Mouse (Mus musculus) ES-Bruce4 (cell line): ENCODE data around the gene Dennd5b. TPM values are rescaled to one million over a fixed set of nuclear protein-coding genes. Genes with fewer than 3 reads are reported as not detected.

Experiments
- H3K27ac ChIP-seq: 2 replicates; pipeline ENCODE4 v1.5.1; 2012; ENCODE audit warnings: low read length, inconsistent platforms; ENCODE audit not compliant: insufficient read depth
- H3K27me3 ChIP-seq: 2 replicates; pipeline ENCODE4 v1.6.1; 2012; ENCODE audit warnings: mild to moderate bottlenecking, low read length, inconsistent platforms; ENCODE audit not compliant: control insufficient read depth, poor library complexity, insufficient read depth, severe bottlenecking
- H3K36me3 ChIP-seq: 2 replicates; pipeline ENCODE4 v1.6.1; 2012; ENCODE audit warnings: inconsistent platforms, mild to moderate bottlenecking, low read length, moderate library complexity; ENCODE audit not compliant: control insufficient read depth, poor library complexity, insufficient read depth, severe bottlenecking
- H3K4me1 ChIP-seq: one replicate; pipeline ENCODE4 v1.8.1; 2011; ENCODE audit warnings: low read length; ENCODE audit not compliant: control insufficient read depth, insufficient read depth
- H3K4me3 ChIP-seq: 2 replicates; pipeline ENCODE4 v1.5.1; 2011; ENCODE audit warnings: low read depth, mild to moderate bottlenecking, low read length
- H3K9ac ChIP-seq: 2 replicates; pipeline ENCODE4 v1.6.1; 2012; ENCODE audit warnings: low read depth, mild to moderate bottlenecking, inconsistent platforms; ENCODE audit not compliant: poor library complexity, severe bottlenecking
- H3K9me3 ChIP-seq: replicated peaks from 2 replicates; pipeline ENCODE4 v1.6.1; 2012; ENCODE audit warnings: mild to moderate bottlenecking, low read length, inconsistent platforms; ENCODE audit not compliant: control insufficient read depth, poor library complexity, insufficient read depth, severe bottlenecking
- CTCF ChIP-seq: IDR thresholded peaks from one replicate; pipeline ENCODE4 v1.8.1; 2011; ENCODE audit warnings: low read depth, low read length
- EP300 ChIP-seq: IDR thresholded peaks from 2 replicates; pipeline ENCODE4 v1.6.1; 2011; ENCODE audit warnings: low read depth, low read length; ENCODE audit not compliant: insufficient read depth
- POLR2A ChIP-seq: IDR thresholded peaks from one replicate; pipeline ENCODE4 v1.8.1; 2011; ENCODE audit warnings: low read length; ENCODE audit not compliant: insufficient read depth
- polyA plus RNA-seq: library from polyadenylated mRNA; stranded (reverse); fragments of >200 nt; gene quantifications from 2 replicates; pipeline ENCODE4 v1.2.4, GENCODE M21; 2011; ENCODE audit warnings: low read depth; ENCODE audit not compliant: missing spikeins, insufficient read depth, insufficient read length

The Dennd5b gene
- polyA plus RNA-seq, 1 experiment: 13.2 TPM

DNA sequence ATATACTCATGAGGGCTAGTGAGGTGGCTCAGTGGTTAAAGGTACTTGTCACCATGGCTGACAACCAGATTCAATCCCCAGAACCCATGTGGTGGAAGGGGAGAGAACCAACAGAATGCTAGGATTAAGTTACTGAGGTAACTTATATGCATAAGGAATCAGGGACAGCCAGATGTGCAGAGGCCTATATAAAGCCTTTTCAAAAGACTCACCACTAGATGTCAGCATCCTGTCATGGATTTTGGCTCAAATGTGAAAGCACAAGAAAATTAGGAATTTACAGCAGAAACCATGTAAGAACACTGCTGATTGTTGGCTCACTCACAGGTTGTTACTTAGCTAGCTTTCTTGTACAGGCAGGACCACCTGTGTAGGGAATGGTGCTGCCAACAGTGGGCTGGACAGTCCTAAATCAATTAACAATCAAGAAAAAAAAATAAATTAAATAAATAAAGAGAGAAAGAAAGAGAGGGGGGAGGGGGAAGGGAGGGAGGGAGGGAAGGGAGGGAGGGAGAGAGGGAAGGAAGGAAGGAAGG is 90.6 kb downstream of the Dennd5b start:
- Histone ChIP-seq H3K9ac (no peak overlapping the region), H3K27me3 (no peaks in the 10 kb centered on the region), H3K27ac (no peak overlapping the region), H3K36me3 (no peaks in the 10 kb centered on the region; the same call in 1 of the 2 replicates), H3K4me3 (no peak overlapping the region), H3K9me3 (no peaks in the 10 kb centered on the region), H3K4me1 (no peaks in the 10 kb centered on the region)
- peak; percentile 23 for TF ChIP-seq CTCF
- TF ChIP-seq EP300: no peak

DNA sequence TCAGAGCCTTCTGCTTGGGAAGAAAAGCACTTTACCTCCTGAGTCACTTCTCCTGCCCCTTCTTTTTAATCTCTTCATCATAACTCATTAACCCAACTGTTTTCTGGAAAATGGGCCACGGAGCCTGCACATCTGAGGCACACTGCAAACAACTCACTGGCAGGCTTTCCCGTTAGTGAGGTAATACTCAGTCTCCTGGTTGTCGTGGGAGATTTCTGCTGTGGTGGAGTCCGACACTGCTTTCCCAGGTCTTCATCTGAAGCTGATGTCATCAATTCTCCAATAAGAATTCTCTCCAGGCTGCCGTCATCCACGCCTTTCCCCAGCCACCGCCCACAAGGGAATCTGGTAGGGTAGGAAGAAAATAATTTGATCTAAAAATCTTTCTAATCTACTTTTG is 96.5 kb downstream of the Dennd5b start:
- no peak for TF ChIP-seq CTCF
- no peak for TF ChIP-seq POLR2A
- no peak for TF ChIP-seq EP300
- H3K36me3 ChIP-seq: no peaks in the 10 kb centered on the region; the same call in 1 of the 2 replicates
- H3K27me3 ChIP-seq: no peaks in the 10 kb centered on the region
- no peaks in the 10 kb centered on the region for H3K9me3 ChIP-seq
- H3K9ac ChIP-seq: no peak overlapping the region
- H3K27ac ChIP-seq: no peak overlapping the region
- no peak overlapping the region for H3K4me3 ChIP-seq
- no peaks in the 10 kb centered on the region for H3K4me1 ChIP-seq

DNA sequence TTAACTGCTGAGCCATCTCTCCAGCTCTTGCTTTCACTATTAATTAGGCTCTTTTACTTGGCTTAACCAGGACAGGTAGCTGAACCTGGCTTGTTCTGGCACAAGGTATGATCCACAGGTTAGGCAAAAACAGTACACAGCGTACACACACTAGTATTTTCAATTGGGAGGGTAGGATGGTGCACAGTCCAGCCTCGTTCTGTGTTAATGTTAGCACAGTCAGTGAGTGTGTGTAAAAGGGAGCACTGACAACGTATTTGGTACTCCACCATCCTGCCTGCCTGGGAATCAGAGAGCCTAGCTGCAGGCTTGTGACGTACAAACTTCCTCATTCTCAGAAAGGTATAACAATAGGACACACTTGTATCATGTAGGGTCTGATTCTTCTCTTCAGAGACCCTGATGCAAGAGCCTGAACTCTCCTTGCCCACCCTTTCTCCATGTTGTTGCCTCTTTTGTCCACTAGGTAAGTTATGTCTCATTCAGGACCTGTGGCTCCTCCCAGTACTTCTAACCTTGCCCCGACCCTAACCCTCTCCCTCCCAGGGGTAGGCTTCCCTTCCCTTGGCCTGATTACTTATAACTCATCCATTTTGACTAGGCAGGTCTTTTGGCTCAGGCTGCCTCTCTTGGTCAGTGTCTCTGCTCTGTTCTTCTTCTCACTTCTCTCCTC is 107.0 kb downstream of the Dennd5b start:
- Histone ChIP-seq H3K27me3 (no peaks in the 10 kb centered on the region), H3K4me1 (peaks cover 1% of the 10 kb centered on the region), H3K9me3 (no peaks in the 10 kb centered on the region), H3K36me3 (no peaks in the 10 kb centered on the region; the same call in 1 of the 2 replicates), H3K9ac (peak overlapping the region; percentile 46), H3K4me3 (peak overlapping the region; percentile 29; the same call in 1 of the 2 replicates), H3K27ac (peak overlapping the region; percentile 99)
- TF ChIP-seq CTCF (no peak), POLR2A (peak; percentile 42), EP300 (peak; percentile 52; the same call in 1 of the 2 replicates)

- Histone ChIP-seq H3K4me3 (peak overlapping the region; percentile 96), H3K36me3 (no peaks in the 10 kb centered on the region; the same call in 1 of the 2 replicates), H3K9ac (peak overlapping the region; percentile 97), H3K27me3 (no peaks in the 10 kb centered on the region), H3K4me1 (peaks cover 1% of the 10 kb centered on the region), H3K27ac (peak overlapping the region; percentile 100), H3K9me3 (no peaks in the 10 kb centered on the region)
- TF ChIP-seq POLR2A (no peak), CTCF (peak; percentile 5), EP300 (no peak)
Measured at GRCm38 (mm10) chr6:148993117-148994077, 108.1 kb downstream of the Dennd5b start.

DNA sequence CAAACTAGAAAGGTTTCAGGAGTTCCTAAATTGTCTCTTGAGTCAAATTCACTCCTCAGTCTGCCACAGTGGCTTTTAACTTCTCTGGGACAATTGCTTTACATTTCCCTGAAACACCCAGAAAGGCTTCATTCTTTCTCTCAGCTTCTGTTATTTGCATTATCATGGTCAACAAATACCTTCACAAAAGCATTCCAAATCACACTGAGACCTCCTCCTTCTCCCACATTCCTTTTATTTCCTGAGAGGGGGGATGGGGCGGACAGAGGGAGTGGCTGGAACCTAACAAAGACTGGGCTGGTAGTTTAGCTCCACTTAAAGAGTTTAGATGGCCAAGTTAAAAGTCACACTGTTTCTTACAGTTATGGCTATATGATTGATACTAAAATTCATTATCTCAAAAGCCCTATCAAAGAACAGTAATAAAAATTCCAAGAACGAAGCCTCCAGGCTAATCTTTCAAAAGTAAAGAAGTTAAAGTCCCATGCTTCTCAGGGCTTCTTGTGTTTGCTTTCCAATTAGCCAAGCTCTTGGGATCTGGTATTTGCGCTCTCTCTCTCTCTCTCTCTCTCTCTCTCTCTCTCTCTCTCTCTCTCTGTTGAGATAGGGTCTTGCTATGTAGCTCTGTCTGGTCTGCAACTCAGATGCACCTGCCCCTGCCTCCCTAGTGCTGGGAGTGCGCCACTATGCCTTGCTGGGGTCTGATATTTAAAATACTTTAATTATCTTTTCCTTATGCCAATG is 108.9 kb downstream of the Dennd5b start:
- peak overlapping the region; percentile 97 for H3K9ac ChIP-seq
- peak overlapping the region; percentile 100 for H3K27ac ChIP-seq
- H3K36me3 ChIP-seq: no peaks in the 10 kb centered on the region
- H3K4me3 ChIP-seq: peak overlapping the region; percentile 93
- peaks cover 1% of the 10 kb centered on the region for H3K4me1 ChIP-seq
- H3K27me3 ChIP-seq: no peaks in the 10 kb centered on the region
- H3K9me3 ChIP-seq: no peaks in the 10 kb centered on the region
- TF ChIP-seq EP300 (peak; percentile 88), CTCF (no peak)
